Mouse (Mus musculus): ENCODE results near the gene Adipoq. TPM values are rescaled to one million over a fixed set of nuclear protein-coding genes. Genes with fewer than 3 reads are reported as not detected.

Gene Adipoq
- polyA plus RNA-seq, 1 experiment from 2014 or later: not detected

DNA sequence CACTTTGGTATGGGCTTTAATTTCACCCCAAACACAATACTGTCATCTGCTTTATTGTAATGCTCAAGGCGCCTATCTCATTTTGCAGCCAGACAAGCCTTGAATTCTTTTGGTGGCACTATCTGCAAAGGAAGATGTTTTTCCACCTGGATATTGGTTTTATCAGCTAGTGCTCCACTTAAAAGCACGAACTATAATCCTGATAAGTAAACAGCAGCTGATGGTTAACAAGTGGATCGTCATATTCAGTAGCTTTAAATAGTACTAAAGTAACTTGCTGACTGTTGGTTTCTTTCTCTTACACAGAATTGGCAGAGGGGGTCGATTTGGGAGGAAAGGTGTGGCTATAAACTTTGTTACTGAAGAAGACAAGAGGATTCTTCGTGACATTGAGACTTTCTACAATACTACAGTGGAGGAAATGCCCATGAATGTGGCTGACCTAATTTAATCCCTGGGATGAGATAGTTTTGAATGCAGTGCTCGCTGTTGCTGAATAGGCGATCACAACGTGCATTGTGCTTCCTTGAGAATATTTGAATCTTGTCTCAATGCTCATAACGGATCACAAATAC lies 33.4 kb upstream of the Adipoq start:
- WGBS: 52% methylated on average over 9 of the region's 9 CpGs
- no peak for ATAC-seq (ENCODE audit: low read depth)
- H3K9ac ChIP-seq (replicated peaks; ENCODE audit: low read depth, low read length): no peak overlapping the region
- no peak overlapping the region for H3K4me2 ChIP-seq (ENCODE audit: low read depth, low read length)
- no peak overlapping the region for H3K4me3 ChIP-seq (ENCODE audit: low read depth, low read length)
- no peaks in the 10 kb centered on the region; the same call in 1 of the 2 replicates for H3K27me3 ChIP-seq (ENCODE audit: control insufficient read depth, insufficient read depth, low read length)
- no peak overlapping the region for H3K27ac ChIP-seq (ENCODE audit: low read depth, low read length)
- H3K4me1 ChIP-seq (ENCODE audit: control insufficient read depth, insufficient read depth, low read length): peaks cover 14% of the 10 kb centered on the region
- H3K36me3 ChIP-seq (ENCODE audit: control insufficient read depth, insufficient read depth, low read length): peaks cover 53% of the 10 kb centered on the region
- H3K9me3 ChIP-seq (ENCODE audit: control insufficient read depth, low read length): no peaks in the 10 kb centered on the region

DNA sequence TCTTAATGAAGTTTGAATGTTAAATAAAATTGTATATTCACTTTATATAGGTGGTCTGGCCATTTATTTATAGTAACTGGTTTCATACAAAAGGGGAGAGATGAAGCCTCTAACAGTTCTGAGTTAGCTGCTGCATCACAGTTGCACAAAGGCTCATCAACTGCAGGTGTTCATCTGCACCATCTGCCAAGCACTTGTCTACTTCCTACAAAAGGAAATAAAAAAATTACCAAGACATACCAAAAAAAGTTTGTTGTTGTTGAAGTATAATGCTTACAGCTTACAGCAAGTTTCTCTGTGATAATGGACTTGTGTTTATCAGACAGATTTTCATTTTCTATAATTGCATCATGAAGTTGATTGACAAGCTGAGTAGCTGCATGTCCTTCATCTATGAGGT lies 32.4 kb upstream of the Adipoq start:
- Histone ChIP-seq H3K4me3 (ENCODE audit: low read depth, low read length) (no peak overlapping the region), H3K27ac (ENCODE audit: low read depth, low read length) (no peak overlapping the region), H3K9ac (replicated peaks; ENCODE audit: low read depth, low read length) (no peak overlapping the region), H3K4me1 (ENCODE audit: control insufficient read depth, insufficient read depth, low read length) (peaks cover 13% of the 10 kb centered on the region), H3K9me3 (ENCODE audit: control insufficient read depth, low read length) (no peaks in the 10 kb centered on the region), H3K27me3 (ENCODE audit: control insufficient read depth, insufficient read depth, low read length) (no peaks in the 10 kb centered on the region), H3K36me3 (ENCODE audit: control insufficient read depth, insufficient read depth, low read length) (peaks cover 50% of the 10 kb centered on the region), H3K4me2 (ENCODE audit: low read depth, low read length) (no peak overlapping the region)
- ATAC-seq (ENCODE audit: low read depth): no peak

DNA sequence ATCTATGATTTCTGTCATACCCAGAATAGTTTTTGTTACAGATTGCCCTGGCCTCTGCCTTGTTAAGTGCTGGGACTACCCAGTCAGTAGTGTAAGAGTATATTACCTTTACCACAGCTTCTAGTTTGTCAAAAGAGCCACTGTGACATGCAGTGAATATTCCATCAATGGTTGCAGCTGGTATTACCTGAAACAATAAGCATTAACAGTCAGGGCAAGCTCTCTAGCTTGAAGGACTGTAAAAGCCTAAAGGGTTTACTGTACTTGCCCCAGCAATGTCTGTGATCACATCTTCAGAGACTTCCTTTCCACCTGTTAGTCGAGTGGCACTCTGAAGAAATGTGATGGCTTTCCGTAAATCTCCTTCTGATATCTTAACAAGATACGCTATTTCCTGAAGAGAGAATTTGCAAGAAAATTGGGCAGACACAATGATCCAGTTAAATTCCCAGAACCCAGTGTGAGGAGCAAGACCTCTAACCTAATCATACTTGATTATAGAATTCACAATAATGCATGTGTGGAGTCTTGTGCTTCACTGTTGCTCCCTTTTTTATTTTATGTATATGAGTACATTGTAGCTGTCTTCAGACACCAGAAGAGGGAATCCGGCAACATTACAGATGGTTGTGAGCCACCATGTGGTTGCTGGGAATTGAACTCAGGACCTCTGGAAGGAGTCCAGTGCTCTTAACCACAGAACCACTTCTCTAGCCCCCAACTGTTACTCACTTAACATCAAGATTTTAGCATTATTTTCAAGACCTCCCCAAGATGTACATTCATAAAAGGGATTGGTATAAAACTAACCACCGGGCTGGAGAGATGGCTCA lies 31.8 kb upstream of the Adipoq start:
- H3K27ac ChIP-seq (ENCODE audit: low read depth, low read length): no peak overlapping the region
- peaks cover 6% of the 10 kb centered on the region for H3K4me1 ChIP-seq (ENCODE audit: control insufficient read depth, insufficient read depth, low read length)
- no peaks in the 10 kb centered on the region for H3K9me3 ChIP-seq (ENCODE audit: control insufficient read depth, low read length)
- ATAC-seq (ENCODE audit: low read depth): no peak
- no peak overlapping the region for H3K9ac ChIP-seq (replicated peaks; ENCODE audit: low read depth, low read length)
- no peak overlapping the region for H3K4me2 ChIP-seq (ENCODE audit: low read depth, low read length)
- 70% methylated on average over 5 of the region's 5 CpGs for WGBS
- peaks cover 44% of the 10 kb centered on the region for H3K36me3 ChIP-seq (ENCODE audit: control insufficient read depth, insufficient read depth, low read length)
- H3K27me3 ChIP-seq (ENCODE audit: control insufficient read depth, insufficient read depth, low read length): no peaks in the 10 kb centered on the region
- H3K4me3 ChIP-seq (ENCODE audit: low read depth, low read length): no peak overlapping the region

DNA sequence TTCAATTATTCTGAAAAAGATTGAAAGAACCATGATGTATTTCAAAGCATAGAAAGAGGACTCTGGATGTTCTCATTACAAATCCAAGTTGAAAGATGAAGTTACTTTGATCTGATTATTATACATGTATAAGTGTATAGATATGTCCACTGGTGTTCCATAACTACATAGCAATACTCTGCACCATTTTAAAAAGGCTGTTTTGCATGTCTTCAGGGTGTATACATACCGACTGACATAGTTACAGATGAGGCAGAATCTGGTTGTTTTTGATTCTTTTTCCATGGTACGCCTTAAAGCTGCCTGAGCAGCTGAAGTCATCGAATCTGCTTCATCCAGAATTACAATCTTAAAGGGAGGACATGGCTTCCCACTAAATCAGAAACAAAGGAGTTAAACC lies 30.9 kb upstream of the Adipoq start:
- no peak overlapping the region for H3K27ac ChIP-seq (ENCODE audit: low read depth, low read length)
- H3K4me2 ChIP-seq (ENCODE audit: low read depth, low read length): no peak overlapping the region
- ATAC-seq (ENCODE audit: low read depth): no peak
- no peak overlapping the region for H3K4me3 ChIP-seq (ENCODE audit: low read depth, low read length)
- no peaks in the 10 kb centered on the region; the same call in 1 of the 2 replicates for H3K4me1 ChIP-seq (ENCODE audit: control insufficient read depth, insufficient read depth, low read length)
- H3K9me3 ChIP-seq (ENCODE audit: control insufficient read depth, low read length): no peaks in the 10 kb centered on the region
- H3K27me3 ChIP-seq (ENCODE audit: control insufficient read depth, insufficient read depth, low read length): no peaks in the 10 kb centered on the region
- WGBS: 85% methylated on average over 3 of the region's 3 CpGs
- no peak overlapping the region for H3K9ac ChIP-seq (replicated peaks; ENCODE audit: low read depth, low read length)
- peaks cover 45% of the 10 kb centered on the region for H3K36me3 ChIP-seq (ENCODE audit: control insufficient read depth, insufficient read depth, low read length)

DNA sequence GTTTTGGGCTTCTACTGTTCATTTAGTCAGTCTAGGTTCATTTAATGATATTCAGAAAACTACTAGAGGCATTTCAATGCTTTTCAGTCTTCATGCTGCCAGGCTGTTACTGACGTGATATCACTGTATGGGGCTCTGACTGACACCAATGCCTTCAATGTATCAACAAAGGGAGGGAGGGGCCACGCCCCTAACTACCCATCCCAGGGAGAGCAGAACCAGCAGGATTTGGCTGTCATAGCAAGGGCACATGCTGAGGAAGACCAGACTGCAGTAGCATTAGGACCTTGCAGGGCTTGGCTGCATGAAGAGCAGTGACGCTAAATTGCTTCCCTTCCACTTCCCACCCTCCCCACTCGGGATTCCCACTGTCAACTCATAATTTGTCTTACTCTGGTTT lies 29.2 kb upstream of the Adipoq start:
- ATAC-seq (ENCODE audit: low read depth): no peak
- Histone ChIP-seq H3K4me3 (ENCODE audit: low read depth, low read length) (no peak overlapping the region), H3K27me3 (ENCODE audit: control insufficient read depth, insufficient read depth, low read length) (no peaks in the 10 kb centered on the region), H3K4me2 (ENCODE audit: low read depth, low read length) (no peak overlapping the region), H3K4me1 (ENCODE audit: control insufficient read depth, insufficient read depth, low read length) (no peaks in the 10 kb centered on the region; the same call in 1 of the 2 replicates), H3K9ac (replicated peaks; ENCODE audit: low read depth, low read length) (no peak overlapping the region), H3K9me3 (ENCODE audit: control insufficient read depth, low read length) (no peaks in the 10 kb centered on the region), H3K36me3 (ENCODE audit: control insufficient read depth, insufficient read depth, low read length) (peaks cover 34% of the 10 kb centered on the region), H3K27ac (ENCODE audit: low read depth, low read length) (no peak overlapping the region)
- WGBS: 62% methylated on average over 4 of the region's 4 CpGs

DNA sequence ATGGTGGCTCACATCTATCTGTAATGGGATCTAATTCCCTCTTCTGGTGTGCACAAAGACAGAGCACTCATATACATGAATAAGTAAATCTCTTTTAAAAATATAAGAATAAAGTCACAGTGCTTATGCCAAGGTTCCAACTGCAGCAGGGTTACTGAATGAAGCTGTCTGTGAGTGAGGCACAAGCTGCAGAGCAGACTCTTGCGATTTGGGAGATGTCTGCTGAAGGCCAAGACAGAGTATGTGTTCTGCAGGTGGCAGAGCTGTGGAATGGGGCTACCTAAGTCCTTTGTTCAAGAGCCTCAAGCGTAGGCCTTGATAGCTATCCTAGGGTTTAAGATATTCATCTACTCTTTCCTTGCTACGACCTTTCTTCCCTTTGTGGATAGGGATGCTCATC lies 23.9 kb upstream of the Adipoq start:
- ATAC-seq (ENCODE audit: low read depth): no peak
- H3K4me2 ChIP-seq (ENCODE audit: low read depth, low read length): no peak overlapping the region
- no peaks in the 10 kb centered on the region for H3K9me3 ChIP-seq (ENCODE audit: control insufficient read depth, low read length)
- WGBS: 92% methylated on average over 3 of the region's 3 CpGs
- H3K36me3 ChIP-seq (ENCODE audit: control insufficient read depth, insufficient read depth, low read length): peaks cover 21% of the 10 kb centered on the region
- no peaks in the 10 kb centered on the region for H3K27me3 ChIP-seq (ENCODE audit: control insufficient read depth, insufficient read depth, low read length)
- no peak overlapping the region for H3K4me3 ChIP-seq (ENCODE audit: low read depth, low read length)
- H3K9ac ChIP-seq (replicated peaks; ENCODE audit: low read depth, low read length): no peak overlapping the region
- H3K27ac ChIP-seq (ENCODE audit: low read depth, low read length): no peak overlapping the region
- H3K4me1 ChIP-seq (ENCODE audit: control insufficient read depth, insufficient read depth, low read length): 0 out of 2 replicates have a peak, but pooled peaks cover 5% of the 10 kb centered on the region

DNA sequence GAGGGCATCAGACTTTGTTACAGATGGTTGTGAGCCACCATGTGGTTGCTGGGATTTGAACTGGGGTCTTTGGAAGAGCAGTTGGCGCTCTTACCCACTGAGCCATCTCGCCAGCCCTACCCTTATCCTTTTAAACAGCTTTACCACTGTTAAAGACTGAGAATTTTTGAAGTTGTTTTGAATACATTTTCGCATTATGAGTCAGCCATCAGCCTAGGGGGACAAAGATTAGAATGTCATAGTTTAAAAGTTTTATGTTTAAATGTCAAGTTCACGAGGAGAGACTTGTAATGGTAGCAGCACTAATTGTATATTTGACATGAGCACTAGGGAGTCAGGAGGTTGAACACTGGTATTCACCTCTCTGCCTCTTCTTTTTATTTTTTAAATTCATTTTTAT lies 23.2 kb upstream of the Adipoq start:
- no peaks in the 10 kb centered on the region for H3K27me3 ChIP-seq (ENCODE audit: control insufficient read depth, insufficient read depth, low read length)
- WGBS: 96% methylated on average over 4 of the region's 4 CpGs
- no peak overlapping the region for H3K9ac ChIP-seq (replicated peaks; ENCODE audit: low read depth, low read length)
- H3K9me3 ChIP-seq (ENCODE audit: control insufficient read depth, low read length): no peaks in the 10 kb centered on the region
- H3K27ac ChIP-seq (ENCODE audit: low read depth, low read length): no peak overlapping the region
- 0 out of 2 replicates have a peak, but pooled peaks cover 5% of the 10 kb centered on the region for H3K4me1 ChIP-seq (ENCODE audit: control insufficient read depth, insufficient read depth, low read length)
- no peak for ATAC-seq (ENCODE audit: low read depth)
- H3K4me3 ChIP-seq (ENCODE audit: low read depth, low read length): no peak overlapping the region
- H3K36me3 ChIP-seq (ENCODE audit: control insufficient read depth, insufficient read depth, low read length): peaks cover 21% of the 10 kb centered on the region
- no peak overlapping the region for H3K4me2 ChIP-seq (ENCODE audit: low read depth, low read length)

DNA sequence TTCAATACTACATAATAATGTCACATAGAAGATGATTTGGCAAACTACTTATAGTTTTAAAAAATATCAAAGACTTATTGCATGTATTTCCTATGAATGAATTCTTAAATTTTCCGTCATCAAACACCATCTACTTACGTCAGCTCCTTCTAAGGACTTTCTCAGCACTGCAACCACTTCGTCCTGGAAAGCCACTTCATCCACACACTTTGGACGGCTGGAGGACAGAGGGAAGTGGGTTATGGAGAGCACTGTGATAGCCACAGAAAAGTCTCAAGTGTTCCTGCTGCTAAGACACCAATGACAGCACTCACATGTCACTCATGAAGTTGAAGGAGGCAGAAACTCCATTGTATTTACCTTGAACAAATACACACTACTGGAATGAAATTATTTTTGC lies 21.9 kb upstream of the Adipoq start:
- no peak overlapping the region for H3K4me2 ChIP-seq (ENCODE audit: low read depth, low read length)
- no peaks in the 10 kb centered on the region for H3K9me3 ChIP-seq (ENCODE audit: control insufficient read depth, low read length)
- WGBS: 97% methylated on average over 4 of the region's 4 CpGs
- H3K27ac ChIP-seq (ENCODE audit: low read depth, low read length): no peak overlapping the region
- no peak overlapping the region for H3K9ac ChIP-seq (replicated peaks; ENCODE audit: low read depth, low read length)
- H3K27me3 ChIP-seq (ENCODE audit: control insufficient read depth, insufficient read depth, low read length): no peaks in the 10 kb centered on the region
- H3K4me3 ChIP-seq (ENCODE audit: low read depth, low read length): no peak overlapping the region
- no peak for ATAC-seq (ENCODE audit: low read depth)
- peaks cover 21% of the 10 kb centered on the region for H3K36me3 ChIP-seq (ENCODE audit: control insufficient read depth, insufficient read depth, low read length)
- H3K4me1 ChIP-seq (ENCODE audit: control insufficient read depth, insufficient read depth, low read length): peaks cover 10% of the 10 kb centered on the region

DNA sequence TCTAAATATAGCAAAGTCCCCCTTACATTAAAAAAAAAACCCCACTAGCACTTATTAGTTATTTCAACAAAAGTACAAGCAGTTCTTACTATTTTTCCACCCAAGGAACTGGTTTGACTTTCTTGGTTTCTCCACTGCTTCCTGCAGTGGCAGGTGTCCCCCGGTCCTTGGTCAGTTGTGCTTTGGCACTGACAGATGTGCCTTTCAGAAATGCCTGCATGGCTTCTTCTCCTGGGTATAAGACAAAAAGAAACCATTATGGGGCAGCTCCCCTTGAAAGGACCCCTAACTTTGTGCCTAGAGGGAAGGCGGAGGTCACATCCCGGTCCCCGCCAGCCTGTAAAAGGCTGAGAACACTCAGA lies 19.0 kb upstream of the Adipoq start:
- WGBS: under 1% methylated on average over 4 of the region's 4 CpGs
- H3K9me3 ChIP-seq (ENCODE audit: control insufficient read depth, low read length): no peaks in the 10 kb centered on the region
- H3K36me3 ChIP-seq (ENCODE audit: control insufficient read depth, insufficient read depth, low read length): peaks cover 10% of the 10 kb centered on the region; the same call in 1 of the 2 replicates
- H3K27ac ChIP-seq (ENCODE audit: low read depth, low read length): peak overlapping the region; percentile 96
- ATAC-seq (ENCODE audit: low read depth): no peak
- peak overlapping the region; percentile 95 for H3K4me2 ChIP-seq (ENCODE audit: low read depth, low read length)
- H3K4me1 ChIP-seq (ENCODE audit: control insufficient read depth, insufficient read depth, low read length): peaks cover 10% of the 10 kb centered on the region
- no peaks in the 10 kb centered on the region for H3K27me3 ChIP-seq (ENCODE audit: control insufficient read depth, insufficient read depth, low read length)
- H3K9ac ChIP-seq (replicated peaks; ENCODE audit: low read depth, low read length): peak overlapping the region; percentile 82
- peak overlapping the region; percentile 78 for H3K4me3 ChIP-seq (ENCODE audit: low read depth, low read length)
